Mouse (Mus musculus) embryonic facial prominence, embryonic 15.5 days (tissue): ENCODE measurements at regions not wholly inside any gene's neighbourhood (a gene's known extent, or its start where the extent isn't known, plus 50 kb on each side); places are given as distances from the start of the nearest gene placed in this dataset.
"Not testable (repeated sequence)": the region's sequence is repeated elsewhere in the genome, so short reads cannot be mapped to it uniquely, and the experiment has no call there.

Experiments used
- ATAC-seq: fragments of 200-750 bp; cut with Nextera tagmentation; 2 replicates; pipeline ENCODE4 v1.8.0; 2017; ENCODE audit warnings: low read depth, moderate TSS enrichment; ENCODE audit not compliant: insufficient number of reproducible peaks, low FRiP score, low TSS enrichment
- H3K27ac ChIP-seq: fragments of 300-500 bp; sonication (generic); replicated peaks from 2 replicates; pipeline ENCODE4 v1.5.1; 2015; ENCODE audit warnings: mild to moderate bottlenecking, inconsistent platforms
- H3K27me3 ChIP-seq: fragments of 300-500 bp; sonication (generic); 2 replicates; pipeline ENCODE4 v1.6.1; 2015; ENCODE audit warnings: inconsistent platforms
- H3K36me3 ChIP-seq: fragments of 300-500 bp; sonication (generic); 2 replicates; pipeline ENCODE4 v1.6.1; 2015; ENCODE audit warnings: mild to moderate bottlenecking, inconsistent platforms
- H3K4me1 ChIP-seq: fragments of 300-500 bp; sonication (generic); 2 replicates; pipeline ENCODE4 v1.6.1; 2015; ENCODE audit warnings: inconsistent platforms
- H3K4me2 ChIP-seq: fragments of 300-500 bp; sonication (generic); replicated peaks from 2 replicates; pipeline ENCODE4 v1.6.1; 2015; ENCODE audit warnings: mild to moderate bottlenecking, inconsistent platforms
- H3K4me3 ChIP-seq: fragments of 300-500 bp; sonication (generic); replicated peaks from 2 replicates; pipeline ENCODE4 v1.5.1; 2015; ENCODE audit warnings: mild to moderate bottlenecking, inconsistent platforms
- H3K9ac ChIP-seq: fragments of 300-500 bp; sonication (generic); 2 replicates; pipeline ENCODE4 v1.6.1; 2015; ENCODE audit warnings: inconsistent platforms
- H3K9me3 ChIP-seq: fragments of 300-500 bp; sonication (generic); replicated peaks from 2 replicates; pipeline ENCODE4 v1.6.1; 2016; ENCODE audit warnings: inconsistent platforms
- WGBS: fragments of 180-500 bp; shearing (Covaris S2); methylation state at CpG from one replicate; pipeline ENCODE4 v1.1.7; 2015; 5-methylcytosine and 5-hydroxymethylcytosine counted together

- Histone ChIP-seq H3K4me2 (no peak overlapping the region), H3K4me1 (peaks cover 12% of the 10 kb centered on the region; the same call in 1 of the 2 replicates), H3K27me3 (no peaks in the 10 kb centered on the region), H3K27ac (peak overlapping the region; percentile 66), H3K9me3 (no peaks in the 10 kb centered on the region), H3K36me3 (no peaks in the 10 kb centered on the region), H3K4me3 (no peak overlapping the region), H3K9ac (no peak overlapping the region)
- ATAC-seq, result peak; percentile 66; the same call in 1 of the 2 replicates
- WGBS, result 45% methylated on average over 10 of the region's 10 CpGs
These were observed 107.6 kb downstream of the Bod1 start for GRCm38 (mm10) chr11:31563826-31564741.

- no peak overlapping the region for H3K4me3 ChIP-seq
- H3K36me3 ChIP-seq, result no peaks in the 10 kb centered on the region
- ATAC-seq, result no peak
- H3K9me3 ChIP-seq, result no peaks in the 10 kb centered on the region
- H3K27ac ChIP-seq, result no peak overlapping the region
- peaks cover 12% of the 10 kb centered on the region; the same call in 1 of the 2 replicates for H3K4me1 ChIP-seq
- no peaks in the 10 kb centered on the region for H3K27me3 ChIP-seq
- no peak overlapping the region for H3K9ac ChIP-seq
- 80% methylated on average over 3 of the region's 3 CpGs for WGBS
- H3K4me2 ChIP-seq, result no peak overlapping the region
These were observed 108.7 kb downstream of the Bod1 start for GRCm38 (mm10) chr11:31562954-31563353.

- Histone ChIP-seq H3K27ac (no peak overlapping the region), H3K27me3 (no peaks in the 10 kb centered on the region), H3K36me3 (no peaks in the 10 kb centered on the region), H3K4me1 (peaks cover 12% of the 10 kb centered on the region; the same call in 1 of the 2 replicates), H3K4me3 (no peak overlapping the region), H3K9ac (no peak overlapping the region), H3K9me3 (no peaks in the 10 kb centered on the region), H3K4me2 (no peak overlapping the region)
- ATAC-seq, result no peak
- 61% methylated on average over 10 of the region's 10 CpGs for whole genome bisulfite sequencing
These were observed 110.9 kb downstream of the Bod1 start for GRCm38 (mm10) chr11:31560775-31561174.

GRCm38 (mm10) chr11:31555042-31555441 lies 116.6 kb downstream of the Bod1 start:
- no peak overlapping the region for H3K4me2 ChIP-seq
- no peaks in the 10 kb centered on the region for H3K36me3 ChIP-seq
- H3K9ac ChIP-seq, result no peak overlapping the region
- ATAC-seq, result no peak
- no peak overlapping the region for H3K4me3 ChIP-seq
- H3K9me3 ChIP-seq, result no peaks in the 10 kb centered on the region
- no peak overlapping the region for H3K27ac ChIP-seq
- 84% methylated on average over 4 of the region's 4 CpGs for WGBS
- no peaks in the 10 kb centered on the region for H3K4me1 ChIP-seq
- no peaks in the 10 kb centered on the region for H3K27me3 ChIP-seq

- no peak overlapping the region for H3K4me3 ChIP-seq
- no peak overlapping the region for H3K27ac ChIP-seq
- no peak overlapping the region for H3K4me2 ChIP-seq
- no peak for ATAC-seq
- H3K36me3 ChIP-seq, result no peaks in the 10 kb centered on the region
- no peaks in the 10 kb centered on the region for H3K9me3 ChIP-seq
- H3K27me3 ChIP-seq, result no peaks in the 10 kb centered on the region
- H3K4me1 ChIP-seq, result no peaks in the 10 kb centered on the region
- 58% methylated on average over 10 of the region's 10 CpGs for WGBS
- no peak overlapping the region for H3K9ac ChIP-seq
These were observed 119.9 kb downstream of the Bod1 start for GRCm38 (mm10) chr11:31551614-31552271.

- no peak overlapping the region for H3K9ac ChIP-seq
- H3K27ac ChIP-seq, result 0 out of 2 replicates have a peak overlapping the region, but pooled peaks have one; percentile 22
- no peak overlapping the region for H3K4me3 ChIP-seq
- H3K4me2 ChIP-seq, result no peak overlapping the region
- ATAC-seq, result peak; percentile 47; the same call in 1 of the 2 replicates
- no peaks in the 10 kb centered on the region for H3K27me3 ChIP-seq
- H3K36me3 ChIP-seq, result no peaks in the 10 kb centered on the region
- no peaks in the 10 kb centered on the region for H3K4me1 ChIP-seq
- H3K9me3 ChIP-seq, result no peaks in the 10 kb centered on the region
- 50% methylated on average over 6 of the region's 6 CpGs for WGBS
These were observed 120.7 kb downstream of the Bod1 start for GRCm38 (mm10) chr11:31550747-31551613.

GRCm38 (mm10) chr11:31545514-31545913 lies 126.2 kb downstream of the Bod1 start:
- H3K4me1 ChIP-seq, H3K27me3 ChIP-seq, ATAC-seq, H3K36me3 ChIP-seq, H3K4me3 ChIP-seq, H3K9me3 ChIP-seq, H3K27ac ChIP-seq, H3K9ac ChIP-seq, H3K4me2 ChIP-seq: not testable (repeated sequence)
- WGBS, result 85% methylated on average over 10 of the region's 10 CpGs

- no peak for ATAC-seq
- 77% methylated on average over 8 of the region's 8 CpGs for WGBS
These were observed 129.0 kb downstream of the Bod1 start for GRCm38 (mm10) chr11:31542635-31543219.

GRCm38 (mm10) chr11:31541425-31541824 lies 130.3 kb downstream of the Bod1 start:
- Histone ChIP-seq H3K4me2 (no peak overlapping the region), H3K27me3 (no peaks in the 10 kb centered on the region), H3K4me1 (no peaks in the 10 kb centered on the region), H3K4me3 (no peak overlapping the region), H3K36me3 (no peaks in the 10 kb centered on the region), H3K9ac (no peak overlapping the region), H3K27ac (no peak overlapping the region), H3K9me3 (no peaks in the 10 kb centered on the region)
- ATAC-seq, result no peak
- WGBS, result 81% methylated on average over 3 of the region's 3 CpGs

More at GRCm38 (mm10) chr11:31542635-31543219, 129.0 kb downstream of the Bod1 start:
- Histone ChIP-seq H3K4me3 (no peak overlapping the region), H3K9ac (no peak overlapping the region), H3K9me3 (no peaks in the 10 kb centered on the region), H3K27me3 (no peaks in the 10 kb centered on the region), H3K4me2 (no peak overlapping the region), H3K36me3 (no peaks in the 10 kb centered on the region), H3K27ac (no peak overlapping the region), H3K4me1 (no peaks in the 10 kb centered on the region)

- ATAC-seq, result no peak
- no peak overlapping the region for H3K9ac ChIP-seq
- no peak overlapping the region for H3K4me3 ChIP-seq
- H3K4me2 ChIP-seq, result no peak overlapping the region
- H3K27ac ChIP-seq, result no peak overlapping the region
- no peaks in the 10 kb centered on the region for H3K4me1 ChIP-seq
- H3K36me3 ChIP-seq, result no peaks in the 10 kb centered on the region
- no peaks in the 10 kb centered on the region for H3K9me3 ChIP-seq
- H3K27me3 ChIP-seq, result no peaks in the 10 kb centered on the region
These were observed 130.9 kb downstream of the Bod1 start for GRCm38 (mm10) chr11:31540816-31541215.
